Mouse (Mus musculus): ENCODE results near the gene Ech1. TPM values are rescaled to one million over a fixed set of nuclear protein-coding genes. Genes with fewer than 3 reads are reported as not detected.

Ech1 gene
- polyA plus RNA-seq, 2 experiments = 62.4 to 92.5 TPM

GRCm38 (mm10) chr7:28812436-28812835, 12.6 kb upstream of the Ech1 start:
- ATAC-seq (ENCODE audit: insufficient read depth) (no peak), DNase-seq (ENCODE audit: low read depth in 3 of 3, low spot score in 3 of 3) (no peak)
- H3K4me1 ChIP-seq (replicated peaks; ENCODE audit: control insufficient read depth in 2 of 2, insufficient read depth in 2 of 2, low read length in 1 of 2) = peaks cover 23 to 32% of the 10 kb centered on the region in 2 experiments
- peak overlapping the region; percentile 99 for H3K4me2 ChIP-seq (ENCODE audit: low read depth)
- TF ChIP-seq EP300 (IDR thresholded peaks at IDR 0.05; ENCODE audit: low read depth) = no peak
- no peak for TF ChIP-seq CTCF (IDR thresholded peaks at IDR 0.05; ENCODE audit: low read depth)
- peaks cover 56% of the 10 kb centered on the region for H3K36me3 ChIP-seq (replicated peaks; ENCODE audit: control insufficient read depth, insufficient read depth, low read depth)
- WGBS (ENCODE audit: insufficient replicate concordance) = 60% methylated on average over 4 of the region's 4 CpGs
- no peaks in the 10 kb centered on the region for H3K27me3 ChIP-seq (ENCODE audit: control insufficient read depth, insufficient read depth, low read length)
- H3K4me3 ChIP-seq (ENCODE audit: insufficient read depth in 1 of 2, low read depth in 2 of 2, low read length in 2 of 2) = peak overlapping the region; percentile 90 to 96
- peak overlapping the region; percentile 78 for H3K9ac ChIP-seq (replicated peaks)
- peak overlapping the region; percentile 27; the same call in 1 of the 2 replicates for H3K27ac ChIP-seq
- H3K9me3 ChIP-seq (ENCODE audit: control insufficient read depth, low read length) = no peaks in the 10 kb centered on the region

DNA sequence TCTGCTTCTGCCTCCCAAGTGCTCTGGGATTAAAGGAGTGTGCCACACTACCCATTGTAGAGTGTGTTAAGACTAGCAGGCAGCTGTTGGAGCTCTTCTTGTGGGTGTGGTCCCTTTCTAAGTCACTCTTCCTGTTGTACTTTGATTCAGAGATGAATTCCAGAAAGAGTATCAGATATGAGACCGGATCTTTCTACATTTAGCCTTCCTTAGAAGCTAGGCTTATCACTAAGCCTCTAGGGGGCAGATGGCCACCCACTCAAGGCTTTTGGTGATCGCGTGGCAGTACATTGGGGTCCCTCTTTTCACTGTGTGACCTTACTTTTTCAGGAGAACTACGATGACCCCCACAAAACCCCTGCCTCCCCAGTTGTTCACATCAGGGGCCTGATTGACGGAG, 12.1 kb upstream of the Ech1 start:
- DNase-seq (ENCODE audit: low read depth in 3 of 3, low spot score in 3 of 3) = no peak
- Histone ChIP-seq H3K27ac (no peak overlapping the region), H3K9ac (replicated peaks) (peak overlapping the region; percentile 78), H3K27me3 (ENCODE audit: control insufficient read depth, insufficient read depth, low read length) (no peaks in the 10 kb centered on the region), H3K4me2 (ENCODE audit: low read depth) (peak overlapping the region; percentile 99), H3K36me3 (replicated peaks; ENCODE audit: control insufficient read depth, insufficient read depth, low read depth) (peaks cover 61% of the 10 kb centered on the region), H3K4me3 (ENCODE audit: insufficient read depth in 1 of 2, low read depth in 2 of 2, low read length in 2 of 2) (peak overlapping the region; percentile 90 to 96), H3K9me3 (ENCODE audit: control insufficient read depth, low read length) (no peaks in the 10 kb centered on the region), H3K4me1 (replicated peaks; ENCODE audit: control insufficient read depth in 2 of 2, insufficient read depth in 2 of 2, low read length in 1 of 2) (peaks cover 19 to 28% of the 10 kb centered on the region in 2 experiments)
- TF ChIP-seq CTCF (IDR thresholded peaks at IDR 0.05; ENCODE audit: low read depth) (peak; percentile 32), EP300 (IDR thresholded peaks at IDR 0.05; ENCODE audit: low read depth) (no peak)
- no peak for ATAC-seq (ENCODE audit: insufficient read depth)
- WGBS (ENCODE audit: insufficient replicate concordance) = 58% methylated on average over 5 of the region's 5 CpGs

DNA sequence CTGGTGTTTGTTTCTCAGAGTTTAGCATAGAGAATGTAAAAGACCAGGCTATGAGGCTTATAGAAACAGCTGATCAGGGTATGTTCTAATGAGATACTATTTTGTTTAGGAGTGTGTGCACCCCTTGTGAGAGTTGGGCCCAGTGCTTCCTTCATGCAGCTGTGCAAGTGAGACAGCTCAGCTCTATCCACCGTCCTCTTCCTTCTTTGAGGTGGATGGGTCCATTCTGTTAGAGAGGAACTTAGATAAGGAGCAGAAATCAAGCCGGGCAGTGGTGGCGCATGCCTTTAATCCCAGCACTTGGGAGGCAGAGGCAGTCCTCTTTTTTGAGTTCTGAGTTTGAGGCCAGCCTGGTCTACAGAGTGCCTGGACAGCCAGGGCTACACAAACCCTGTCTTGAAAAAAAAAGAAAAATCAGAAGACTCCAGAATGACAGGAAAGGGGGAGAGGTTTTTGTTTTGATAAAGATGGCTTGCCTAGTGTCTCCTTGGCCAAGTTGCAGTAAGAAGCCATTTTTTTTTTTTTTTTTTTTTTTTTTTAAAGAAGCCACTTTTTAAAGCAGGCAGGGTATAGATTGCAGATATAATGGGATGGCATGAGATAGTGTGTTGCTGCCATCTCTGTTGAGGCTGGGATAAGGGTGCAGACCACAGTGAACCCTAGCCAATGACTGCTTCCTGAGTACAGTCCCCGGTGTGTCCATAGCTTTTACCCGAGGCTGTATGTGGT, 10.5 kb upstream of the Ech1 start:
- Histone ChIP-seq H3K27me3 (ENCODE audit: control insufficient read depth, insufficient read depth, low read length) (no peaks in the 10 kb centered on the region), H3K9me3 (ENCODE audit: control insufficient read depth, low read length) (no peaks in the 10 kb centered on the region), H3K36me3 (replicated peaks; ENCODE audit: control insufficient read depth, insufficient read depth, low read depth) (peaks cover 75% of the 10 kb centered on the region), H3K4me2 (ENCODE audit: low read depth) (peak overlapping the region; percentile 6), H3K4me1 (replicated peaks; ENCODE audit: control insufficient read depth in 2 of 2, insufficient read depth in 2 of 2, low read length in 1 of 2) (peaks cover 16 to 28% of the 10 kb centered on the region in 2 experiments), H3K27ac (no peak overlapping the region), H3K9ac (replicated peaks) (no peak overlapping the region; the same call in 1 of the 2 replicates), H3K4me3 (ENCODE audit: insufficient read depth in 1 of 2, low read depth in 2 of 2, low read length in 2 of 2) (no peak overlapping the region)
- 51% methylated on average over 5 of the region's 5 CpGs for WGBS (ENCODE audit: insufficient replicate concordance)
- TF ChIP-seq EP300 (IDR thresholded peaks at IDR 0.05; ENCODE audit: low read depth) = no peak
- no peak for TF ChIP-seq CTCF (IDR thresholded peaks at IDR 0.05; ENCODE audit: low read depth)
- DNase-seq (ENCODE audit: low read depth in 3 of 3, low spot score in 3 of 3) = no peak
- ATAC-seq (ENCODE audit: insufficient read depth) = no peak

DNA sequence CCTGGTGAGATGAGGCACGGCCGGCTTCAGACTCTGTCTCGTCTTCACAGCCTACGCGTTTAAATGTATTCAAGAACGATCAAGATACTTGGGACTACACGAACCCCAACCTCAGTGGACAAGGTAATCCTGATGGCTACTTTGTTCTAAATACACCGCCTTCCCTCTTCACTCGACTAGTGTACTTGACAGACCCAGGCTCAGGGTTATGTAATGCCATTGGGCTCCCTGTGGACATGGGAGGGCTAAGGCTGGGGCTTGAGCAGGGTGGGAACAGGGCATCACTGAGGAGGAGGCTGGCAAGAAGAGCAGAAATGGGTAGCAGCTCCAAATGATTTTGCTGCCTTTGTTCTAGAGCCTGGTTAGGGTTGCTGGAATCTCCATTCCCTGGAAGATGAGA, 9.8 kb upstream of the Ech1 start:
- Histone ChIP-seq H3K9ac (replicated peaks) (no peak overlapping the region), H3K27me3 (ENCODE audit: control insufficient read depth, insufficient read depth, low read length) (no peaks in the 10 kb centered on the region), H3K36me3 (replicated peaks; ENCODE audit: control insufficient read depth, insufficient read depth, low read depth) (peaks cover 83% of the 10 kb centered on the region), H3K9me3 (ENCODE audit: control insufficient read depth, low read length) (no peaks in the 10 kb centered on the region), H3K27ac (no peak overlapping the region), H3K4me2 (ENCODE audit: low read depth) (peak overlapping the region; percentile 6; the same call in 1 of the 2 replicates), H3K4me3 (ENCODE audit: insufficient read depth in 1 of 2, low read depth in 2 of 2, low read length in 2 of 2) (no peak overlapping the region), H3K4me1 (replicated peaks; ENCODE audit: control insufficient read depth in 2 of 2, insufficient read depth in 2 of 2, low read length in 1 of 2) (peaks cover 16 to 28% of the 10 kb centered on the region in 2 experiments)
- no peak for TF ChIP-seq CTCF (IDR thresholded peaks at IDR 0.05; ENCODE audit: low read depth)
- no peak for TF ChIP-seq EP300 (IDR thresholded peaks at IDR 0.05; ENCODE audit: low read depth)
- no peak for DNase-seq (ENCODE audit: low read depth in 3 of 3, low spot score in 3 of 3)
- 87% methylated on average over 9 of the region's 9 CpGs for WGBS (ENCODE audit: insufficient replicate concordance)
- ATAC-seq (ENCODE audit: insufficient read depth) = no peak

DNA sequence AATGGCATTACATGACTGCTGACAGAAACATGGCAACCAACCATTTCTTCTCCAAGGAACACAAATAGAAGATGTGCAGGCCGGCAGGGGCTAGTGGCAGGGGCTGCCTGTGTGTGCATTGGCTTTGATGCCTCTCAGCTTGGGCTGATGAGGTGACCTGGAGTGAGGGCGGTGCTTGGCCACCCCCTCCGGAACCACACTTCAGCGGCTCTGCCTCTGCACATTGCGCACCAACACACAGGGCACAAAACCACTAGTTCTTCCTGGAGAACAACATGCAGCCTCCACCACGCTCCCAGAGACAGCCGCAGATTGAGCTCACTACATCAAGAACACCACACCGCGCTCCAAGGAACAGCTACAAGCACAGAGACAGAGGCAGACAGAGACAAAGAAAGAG, 8.8 kb upstream of the Ech1 start:
- ATAC-seq (ENCODE audit: insufficient read depth) (no peak), DNase-seq (ENCODE audit: low read depth in 3 of 3, low spot score in 3 of 3) (no peak)
- Histone ChIP-seq H3K36me3 (replicated peaks; ENCODE audit: control insufficient read depth, insufficient read depth, low read depth) (peaks cover 93% of the 10 kb centered on the region), H3K27ac (no peak overlapping the region), H3K9ac (replicated peaks) (no peak overlapping the region), H3K27me3 (ENCODE audit: control insufficient read depth, insufficient read depth, low read length) (no peaks in the 10 kb centered on the region), H3K4me3 (ENCODE audit: insufficient read depth in 1 of 2, low read depth in 2 of 2, low read length in 2 of 2) (no peak overlapping the region), H3K4me2 (ENCODE audit: low read depth) (no peak overlapping the region), H3K4me1 (replicated peaks; ENCODE audit: control insufficient read depth in 2 of 2, insufficient read depth in 2 of 2, low read length in 1 of 2) (peaks cover 16 to 28% of the 10 kb centered on the region in 2 experiments), H3K9me3 (ENCODE audit: control insufficient read depth, low read length) (no peaks in the 10 kb centered on the region)
- TF ChIP-seq CTCF (IDR thresholded peaks at IDR 0.05; ENCODE audit: low read depth) = no peak
- no peak for TF ChIP-seq EP300 (IDR thresholded peaks at IDR 0.05; ENCODE audit: low read depth)
- WGBS (ENCODE audit: insufficient replicate concordance) = 82% methylated on average over 9 of the region's 9 CpGs
